Mouse (Mus musculus) midbrain, embryonic 11.5 days (tissue): ENCODE results near the gene Fat4. TPM values are rescaled to one million over a fixed set of nuclear protein-coding genes. Genes with fewer than 3 reads are reported as not detected.

Source experiments
- ATAC-seq: fragments of 200-750 bp; cut with Nextera tagmentation; 2 replicates; pipeline ENCODE4 v1.8.0; 2017; ENCODE audit warnings: moderate TSS enrichment, moderate library complexity; ENCODE audit not compliant: low FRiP score
- DNase-seq: peaks from one replicate; pipeline ENCODE4 v3.0.0; 2015; ENCODE audit warnings: low spot score; ENCODE audit errors: missing footprints
- H3K27ac ChIP-seq: fragments of 300-500 bp; sonication (generic); 2 replicates; pipeline ENCODE4 v1.5.1; 2014; ENCODE audit warnings: low read depth, low read length
- H3K27me3 ChIP-seq: fragments of 300-500 bp; sonication (generic); 2 replicates; pipeline ENCODE4 v1.6.1; 2014; ENCODE audit warnings: mild to moderate bottlenecking, low read length, moderate library complexity, mixed read lengths; ENCODE audit not compliant: control insufficient read depth, insufficient read depth
- H3K36me3 ChIP-seq: fragments of 300-500 bp; sonication (generic); 2 replicates; pipeline ENCODE4 v1.6.1; 2014; ENCODE audit warnings: mild to moderate bottlenecking, low read length, moderate library complexity, mixed read lengths; ENCODE audit not compliant: control insufficient read depth, insufficient read depth
- H3K4me1 ChIP-seq: fragments of 300-500 bp; sonication (generic); 2 replicates; pipeline ENCODE4 v1.6.1; 2014; ENCODE audit warnings: low read length; ENCODE audit not compliant: control insufficient read depth, insufficient read depth
- H3K4me2 ChIP-seq: fragments of 300-500 bp; sonication (generic); 2 replicates; pipeline ENCODE4 v1.6.1; 2014; ENCODE audit warnings: mild to moderate bottlenecking, moderate library complexity
- H3K4me3 ChIP-seq: fragments of 300-500 bp; sonication (generic); 2 replicates; pipeline ENCODE4 v1.5.1; 2014; ENCODE audit warnings: low read depth, low read length
- H3K9ac ChIP-seq: fragments of 300-500 bp; sonication (generic); 2 replicates; pipeline ENCODE4 v1.6.1; 2014; ENCODE audit warnings: low read length
- H3K9me3 ChIP-seq: fragments of 300-500 bp; sonication (generic); 2 replicates; pipeline ENCODE4 v1.6.1; 2016; ENCODE audit warnings: low read length; ENCODE audit not compliant: control insufficient read depth
- WGBS: fragments of 180-500 bp; shearing (Covaris S2); extraction: QIAGEN DNeasy Blood & Tissue Kit; methylation state at CpG from one replicate; pipeline ENCODE4 v1.1.7; 2014; 5-methylcytosine and 5-hydroxymethylcytosine counted together
- polyA plus RNA-seq: library from polyadenylated mRNA; unstranded; fragments of >200 nt; fragmentation: Nextera tagmentation; extraction: Ambion mirVana; gene quantifications from 2 replicates; pipeline ENCODE4 v1.2.1, GENCODE M21; 2014

Gene Fat4
- 9.3 and 10.3 TPM in 2 replicates for polyA plus RNA-seq

GRCm38 (mm10) chr3:38886890-38887355 lies at the start of gene Fat4:
Gene Fat4 (plus strand): TSS chr3:38886940.
- DNase-seq (no peak), ATAC-seq (no peak)
- Histone ChIP-seq H3K9me3 (no peaks in the 10 kb centered on the region; the same call in 1 of the 2 replicates), H3K4me1 (peaks cover 27% of the 10 kb centered on the region), H3K27ac (peak within 1 kb of the TSS; percentile 73), H3K27me3 (no peaks in the 10 kb centered on the region; the same call in 1 of the 2 replicates), H3K36me3 (peaks cover 14% of the 10 kb centered on the region), H3K4me2 (peak within 1 kb of the TSS; percentile 69), H3K9ac (peak within 1 kb of the TSS; percentile 88), H3K4me3 (peak within 1 kb of the TSS; percentile 82)
- under 1% methylated on average over 29 of the region's 29 CpGs for WGBS

- 83% methylated on average over 2 of the region's 2 CpGs for WGBS
- ATAC-seq: no peak
- no peaks in the 10 kb centered on the region for H3K4me1 ChIP-seq
- no peaks in the 10 kb centered on the region for H3K36me3 ChIP-seq
- H3K4me3 ChIP-seq: no peak overlapping the region
- no peak overlapping the region for H3K9ac ChIP-seq
- no peaks in the 10 kb centered on the region for H3K9me3 ChIP-seq
- DNase-seq: no peak
- no peak overlapping the region for H3K4me2 ChIP-seq
- H3K27me3 ChIP-seq: no peaks in the 10 kb centered on the region
- H3K27ac ChIP-seq: no peak overlapping the region
Measured at GRCm38 (mm10) chr3:38839438-38839837, 47.3 kb upstream of the Fat4 start.

- Histone ChIP-seq H3K36me3 (no peaks in the 10 kb centered on the region), H3K4me3 (no peak overlapping the region), H3K9me3 (no peaks in the 10 kb centered on the region), H3K9ac (no peak overlapping the region), H3K27ac (peak overlapping the region; percentile 0; the same call in 1 of the 2 replicates), H3K4me2 (no peak overlapping the region), H3K4me1 (no peaks in the 10 kb centered on the region), H3K27me3 (no peaks in the 10 kb centered on the region)
- 45% methylated on average over 7 of the region's 7 CpGs for WGBS
- DNase-seq: no peak
- ATAC-seq: 0 out of 2 replicates have a peak, but pooled peaks have one; percentile 24
Measured at GRCm38 (mm10) chr3:38843000-38843538, 43.7 kb upstream of the Fat4 start.

GRCm38 (mm10) chr3:38846602-38847382 lies 39.9 kb upstream of the Fat4 start:
- H3K4me3 ChIP-seq: no peak overlapping the region
- H3K4me2 ChIP-seq: no peak overlapping the region
- peak overlapping the region; percentile 44; the same call in 1 of the 2 replicates for H3K27ac ChIP-seq
- H3K4me1 ChIP-seq: no peaks in the 10 kb centered on the region
- H3K9ac ChIP-seq: no peak overlapping the region
- peak; percentile 74 for ATAC-seq
- H3K9me3 ChIP-seq: no peaks in the 10 kb centered on the region
- H3K36me3 ChIP-seq: no peaks in the 10 kb centered on the region
- WGBS: 57% methylated on average over 11 of the region's 11 CpGs
- no peaks in the 10 kb centered on the region for H3K27me3 ChIP-seq
- peak; percentile 85 for DNase-seq

- no peaks in the 10 kb centered on the region for H3K27me3 ChIP-seq
- H3K9ac ChIP-seq: no peak overlapping the region
- no peaks in the 10 kb centered on the region for H3K4me1 ChIP-seq
- no peak overlapping the region for H3K27ac ChIP-seq
- 78% methylated on average over 3 of the region's 3 CpGs for WGBS
- H3K4me2 ChIP-seq: no peak overlapping the region
- no peaks in the 10 kb centered on the region for H3K9me3 ChIP-seq
- H3K36me3 ChIP-seq: no peaks in the 10 kb centered on the region
- H3K4me3 ChIP-seq: no peak overlapping the region
- DNase-seq (peak; percentile 81), ATAC-seq (no peak)
Measured at GRCm38 (mm10) chr3:38849077-38849476, 37.7 kb upstream of the Fat4 start.

GRCm38 (mm10) chr3:38849536-38849935 lies 37.2 kb upstream of the Fat4 start:
- H3K4me1 ChIP-seq: no peaks in the 10 kb centered on the region
- no peaks in the 10 kb centered on the region for H3K27me3 ChIP-seq
- no peak overlapping the region for H3K27ac ChIP-seq
- H3K36me3 ChIP-seq: no peaks in the 10 kb centered on the region
- H3K4me2 ChIP-seq: no peak overlapping the region
- ATAC-seq: no peak
- H3K9ac ChIP-seq: no peak overlapping the region
- no peak overlapping the region for H3K4me3 ChIP-seq
- peak; percentile 92 for DNase-seq
- WGBS: 36% methylated on average over 6 of the region's 6 CpGs
- H3K9me3 ChIP-seq: no peaks in the 10 kb centered on the region

GRCm38 (mm10) chr3:38853650-38854049 lies 33.1 kb upstream of the Fat4 start:
- Histone ChIP-seq H3K27me3 (no peaks in the 10 kb centered on the region), H3K4me1 (no peaks in the 10 kb centered on the region), H3K27ac (no peak overlapping the region), H3K4me3 (no peak overlapping the region), H3K9ac (no peak overlapping the region), H3K9me3 (no peaks in the 10 kb centered on the region), H3K4me2 (no peak overlapping the region), H3K36me3 (no peaks in the 10 kb centered on the region)
- 17% methylated on average over 3 of the region's 3 CpGs for WGBS
- DNase-seq (peak; percentile 70), ATAC-seq (no peak)

- no peaks in the 10 kb centered on the region for H3K9me3 ChIP-seq
- ATAC-seq (no peak), DNase-seq (no peak)
- no peaks in the 10 kb centered on the region for H3K27me3 ChIP-seq
- H3K4me2 ChIP-seq: no peak overlapping the region
- H3K36me3 ChIP-seq: no peaks in the 10 kb centered on the region
- no peak overlapping the region for H3K27ac ChIP-seq
- H3K4me3 ChIP-seq: no peak overlapping the region
- WGBS: 42% methylated on average over 5 of the region's 5 CpGs
- H3K9ac ChIP-seq: no peak overlapping the region
- H3K4me1 ChIP-seq: no peaks in the 10 kb centered on the region
Measured at GRCm38 (mm10) chr3:38860683-38861082, 26.1 kb upstream of the Fat4 start.

GRCm38 (mm10) chr3:38871291-38871690 lies 15.4 kb upstream of the Fat4 start:
- H3K4me3 ChIP-seq: no peak overlapping the region
- H3K4me1 ChIP-seq: no peaks in the 10 kb centered on the region
- no peak overlapping the region for H3K9ac ChIP-seq
- no peak overlapping the region for H3K27ac ChIP-seq
- H3K36me3 ChIP-seq: no peaks in the 10 kb centered on the region
- H3K27me3 ChIP-seq: no peaks in the 10 kb centered on the region
- no peak overlapping the region for H3K4me2 ChIP-seq
- 85% methylated on average over 2 of the region's 2 CpGs for WGBS
- ATAC-seq (no peak), DNase-seq (no peak)
- H3K9me3 ChIP-seq: no peaks in the 10 kb centered on the region
